Mouse (Mus musculus): ENCODE results near the gene Rxra.

Gene Rxra

DNA sequence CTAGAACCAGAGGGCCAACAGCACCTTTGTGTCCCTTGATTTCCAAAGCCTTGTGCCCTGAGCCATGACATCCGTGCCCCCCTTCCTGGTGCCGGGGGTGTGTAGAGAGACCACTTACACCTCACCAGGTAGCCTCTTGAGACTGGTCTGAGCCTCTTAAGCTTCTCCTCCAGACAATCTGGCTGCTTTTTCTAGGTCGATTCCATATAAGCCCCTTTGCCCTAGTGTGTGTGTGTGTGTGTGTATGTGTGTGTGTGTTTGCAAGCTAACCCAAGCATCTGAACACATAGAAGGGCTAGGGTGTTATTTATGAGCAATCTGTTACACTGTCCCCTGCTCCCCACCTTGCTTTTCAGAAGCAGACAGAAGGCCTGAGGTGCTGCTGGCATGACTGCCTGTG lies 62.2 kb downstream of the Rxra start:
- DNase-seq (ENCODE audit: low spot score in 2 of 2) = no peak

DNA sequence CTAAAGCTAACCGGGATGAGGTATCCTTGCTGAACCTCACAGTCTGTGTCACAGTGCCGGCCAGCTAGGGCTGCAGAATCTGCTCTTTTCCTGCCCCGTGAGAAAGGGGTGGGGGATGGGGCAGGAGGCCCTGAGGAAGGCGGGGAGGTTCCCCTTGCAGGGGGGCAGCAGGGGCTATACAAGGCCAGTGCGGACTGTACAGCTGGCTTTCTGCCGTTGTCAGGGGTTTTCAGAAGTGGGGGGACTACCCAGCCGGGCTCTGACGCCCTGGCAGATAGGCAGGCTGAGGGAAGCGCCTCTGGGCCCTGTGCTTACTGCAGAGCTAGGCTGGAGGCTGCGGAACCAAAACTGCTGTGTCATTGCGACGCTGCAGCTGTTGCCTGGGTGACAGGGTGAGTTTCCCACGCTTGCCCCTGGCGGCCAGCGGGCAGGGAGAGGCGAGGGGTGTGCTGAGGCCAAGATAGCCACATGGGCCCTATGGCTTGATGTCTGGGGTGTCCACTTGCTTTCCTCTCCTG lies 63.9 kb downstream of the Rxra start:
- DNase-seq (ENCODE audit: low spot score in 2 of 2) = peak; percentile 65 to 66

DNA sequence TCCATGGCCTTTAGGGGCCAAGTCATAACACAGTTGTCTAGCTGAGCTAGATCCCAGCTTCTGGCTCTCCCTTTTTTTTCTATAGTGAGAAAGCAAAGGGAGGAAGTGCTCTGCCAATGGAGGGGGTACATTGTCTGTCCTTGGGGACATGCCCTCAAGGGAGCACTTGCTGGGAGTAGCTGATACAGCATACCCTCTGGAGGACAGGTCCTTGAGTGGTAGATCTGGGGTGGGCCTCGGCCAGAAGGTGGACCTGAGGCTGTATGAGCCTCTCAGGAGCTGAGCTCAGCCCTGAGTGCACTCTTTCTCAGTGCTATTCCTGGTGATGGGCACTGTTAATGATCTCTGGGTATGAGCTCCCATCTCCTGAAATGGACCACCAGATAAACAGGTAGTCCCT lies 66.9 kb downstream of the Rxra start:
- no peak for DNase-seq (ENCODE audit: low spot score in 2 of 2)

DNA sequence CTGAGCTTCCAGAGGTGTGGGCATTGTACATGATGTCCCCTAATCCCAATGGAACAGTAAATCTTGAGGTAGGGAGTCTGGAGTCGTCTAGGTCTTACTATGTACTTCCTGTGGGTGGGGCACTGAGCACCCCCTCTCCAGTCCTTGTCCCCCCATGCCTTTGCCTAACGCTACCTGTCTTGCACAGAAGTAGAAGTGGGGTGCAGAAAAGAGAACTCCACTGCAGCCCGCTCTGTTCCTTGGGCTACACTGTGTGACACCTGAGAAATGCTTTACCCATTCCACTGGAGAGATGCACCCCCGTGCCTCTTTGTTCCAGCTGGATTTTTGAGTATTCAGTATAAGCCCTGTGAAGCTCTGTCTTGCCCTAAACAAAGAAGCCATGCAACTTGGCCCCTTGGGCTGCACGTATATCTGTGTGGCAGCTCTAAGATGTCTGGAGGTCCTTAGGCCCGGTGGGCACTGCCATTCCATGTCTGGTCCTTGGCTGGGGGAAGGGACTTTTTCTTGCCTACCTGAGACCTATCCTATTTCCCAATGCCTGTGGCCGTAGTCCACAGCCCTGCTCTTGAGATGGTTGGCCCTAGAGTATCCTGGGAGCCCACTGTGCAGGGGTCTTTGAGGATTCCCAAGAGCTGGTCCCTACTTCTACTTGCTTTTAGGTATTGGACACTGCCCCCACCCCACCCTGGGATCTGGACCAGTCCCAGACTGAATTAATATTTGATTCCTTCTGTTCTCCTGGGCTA lies 67.8 kb downstream of the Rxra start:
- no peak for DNase-seq (ENCODE audit: low spot score in 2 of 2)

DNA sequence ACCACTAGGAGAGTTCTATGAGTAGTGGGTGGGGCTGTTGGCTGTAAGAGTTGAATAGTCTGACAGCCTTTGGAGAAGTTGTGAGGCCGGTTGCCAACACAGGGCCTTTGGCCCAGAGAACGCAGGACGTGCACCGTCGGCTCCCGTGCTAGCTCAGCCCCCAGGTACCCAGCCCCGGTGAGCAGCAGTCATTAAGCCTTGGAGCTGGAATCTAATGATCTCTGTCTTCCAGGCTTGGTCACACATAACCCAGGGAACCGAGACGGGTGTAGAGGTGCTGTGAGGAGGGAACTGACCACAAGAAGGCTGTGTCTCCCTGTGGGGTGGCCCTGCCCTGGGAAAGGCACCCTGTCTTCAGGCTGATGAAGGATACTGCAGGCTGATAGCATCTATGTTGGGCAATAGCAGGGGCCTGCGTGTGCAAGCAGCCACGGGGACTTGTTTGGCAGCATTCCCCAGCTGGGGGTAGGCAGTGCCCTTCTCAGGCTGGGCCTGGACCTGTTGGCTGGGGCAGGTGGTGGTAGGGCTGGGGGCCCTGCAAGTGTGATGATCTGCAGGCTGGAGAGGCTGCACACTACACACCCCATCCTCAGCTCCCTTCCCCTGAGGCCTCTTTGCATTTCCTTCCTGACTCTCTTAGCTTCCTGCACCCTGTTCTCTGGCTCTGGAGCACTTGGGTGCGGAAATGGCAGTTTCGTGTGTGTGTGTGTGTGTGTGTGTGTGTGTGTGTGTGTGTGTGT lies 68.5 kb downstream of the Rxra start:
- DNase-seq (ENCODE audit: low spot score in 2 of 2) = no peak

DNA sequence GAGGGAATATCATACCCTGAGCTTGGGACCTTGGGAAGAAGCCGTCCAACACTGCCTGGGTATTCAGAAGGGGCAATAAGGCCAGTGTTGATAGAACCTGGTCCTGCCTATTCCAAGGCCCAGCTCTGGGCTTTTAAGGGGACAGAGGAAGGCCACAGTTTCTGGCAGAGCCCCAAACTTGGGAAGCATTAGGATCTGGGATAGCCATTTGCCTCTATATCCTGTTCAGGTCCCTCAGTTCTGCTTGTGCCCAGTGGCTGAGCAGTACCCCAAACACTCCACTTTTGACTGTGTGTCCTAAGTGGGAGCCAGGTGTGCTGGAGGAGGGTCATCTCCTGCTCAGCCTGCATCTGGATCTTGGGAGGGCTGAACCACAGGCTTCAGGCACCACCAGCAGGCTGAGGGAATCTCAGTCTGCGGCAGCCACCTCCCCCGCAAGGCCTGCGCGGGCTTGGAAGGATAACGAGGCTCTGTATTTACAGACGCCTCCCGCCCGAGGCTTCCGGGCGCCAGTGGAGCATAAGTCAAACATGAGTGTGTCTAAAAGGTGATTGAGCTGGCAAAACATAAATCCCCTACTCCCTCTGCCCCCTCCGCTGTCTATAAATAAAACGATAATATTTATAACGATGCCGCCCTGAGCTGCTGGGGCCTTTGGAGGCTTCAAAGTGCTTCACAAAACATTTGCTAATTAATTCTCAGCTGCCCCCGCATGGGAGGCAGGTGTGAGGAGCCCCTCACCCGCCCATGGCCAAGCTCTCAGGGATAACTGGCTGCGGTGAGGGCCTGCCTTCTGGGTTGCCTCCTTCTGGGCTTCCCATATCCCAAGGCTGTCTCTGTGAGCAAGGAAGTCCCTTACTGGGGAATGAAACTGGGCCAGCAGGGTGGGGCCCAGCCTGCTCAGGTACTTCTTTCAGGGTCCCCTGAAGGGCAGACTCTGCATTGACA lies 69.7 kb downstream of the Rxra start:
- DNase-seq (ENCODE audit: low spot score in 2 of 2) = peak in 1 of 2 experiments; percentile 45

DNA sequence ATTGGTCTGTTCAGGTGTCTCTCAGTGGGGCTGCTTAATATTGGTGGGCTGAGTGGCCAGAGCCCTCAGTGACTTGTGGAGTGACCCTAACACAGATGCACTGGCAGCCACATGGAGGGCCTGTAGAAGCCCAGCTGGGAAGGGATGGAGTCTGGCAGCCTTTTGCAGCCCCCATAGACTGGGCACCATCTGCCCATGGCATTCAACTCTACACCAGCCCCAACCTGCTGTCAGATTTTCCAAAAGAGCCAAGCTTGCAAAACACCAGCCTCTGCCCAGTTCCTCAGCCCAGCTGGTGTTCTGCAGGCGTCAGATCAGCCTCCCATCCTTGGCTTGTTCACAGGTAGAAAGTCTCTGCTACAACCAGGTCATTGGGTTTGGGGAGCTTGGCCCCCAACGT lies 70.6 kb downstream of the Rxra start:
- DNase-seq (ENCODE audit: low spot score in 2 of 2) = no peak

DNA sequence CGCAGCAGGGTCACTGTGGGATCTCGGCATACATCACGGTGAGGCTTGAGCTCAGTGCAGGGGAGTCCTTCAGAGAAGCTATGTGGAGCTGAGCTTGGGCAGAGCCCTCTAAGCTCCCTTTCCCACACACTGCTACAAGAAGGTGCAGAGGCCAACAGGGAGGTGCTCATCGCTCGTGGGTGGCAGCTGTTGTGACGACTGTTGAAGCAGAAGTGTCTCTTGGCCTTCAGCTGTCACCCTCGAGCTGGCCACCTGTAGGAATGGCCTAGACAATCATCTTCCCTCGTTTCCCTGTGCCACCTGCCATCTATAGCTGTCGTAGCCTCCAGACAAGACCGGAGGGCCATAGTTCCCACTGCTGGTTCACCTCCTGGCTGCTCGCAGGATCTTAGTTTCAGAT lies 72.7 kb downstream of the Rxra start:
- no peak for DNase-seq (ENCODE audit: low spot score in 2 of 2)

DNA sequence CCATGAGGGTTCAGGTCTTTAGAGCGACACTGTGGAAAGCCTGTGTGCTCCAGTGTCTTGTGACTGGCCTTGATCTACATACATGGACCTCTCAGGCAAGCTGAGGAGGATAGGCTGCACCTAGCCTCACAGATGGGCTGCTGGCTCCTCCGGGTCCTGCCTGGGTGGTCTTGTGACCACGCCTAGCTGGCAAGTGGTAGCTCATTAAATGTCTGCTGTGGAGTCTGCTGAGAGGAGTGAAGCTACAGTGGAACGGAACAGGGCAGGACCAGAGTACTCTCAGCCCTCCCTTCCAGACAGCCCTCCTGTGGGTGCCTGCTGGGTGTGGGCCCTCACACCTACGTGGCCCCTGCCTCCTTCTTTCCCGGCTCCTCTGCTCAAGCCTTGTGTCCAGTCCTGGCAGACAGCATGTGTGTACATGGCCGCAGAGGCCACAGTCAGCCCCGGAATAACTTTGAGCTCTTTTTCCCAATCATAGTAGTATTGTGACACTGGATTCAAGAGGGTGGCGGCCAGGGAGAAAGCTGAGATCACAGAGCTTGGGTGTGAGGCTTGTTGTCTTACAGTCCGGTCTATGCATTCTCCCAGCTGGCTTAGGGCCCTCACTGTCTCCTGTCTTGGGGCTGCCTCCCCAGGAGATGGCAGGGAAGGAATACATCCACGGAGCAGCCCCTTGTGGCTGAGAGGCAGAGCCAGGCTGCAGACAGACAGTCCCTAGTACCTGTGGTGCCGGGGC lies 74.3 kb downstream of the Rxra start:
- DNase-seq (ENCODE audit: low spot score in 2 of 2) = no peak

DNA sequence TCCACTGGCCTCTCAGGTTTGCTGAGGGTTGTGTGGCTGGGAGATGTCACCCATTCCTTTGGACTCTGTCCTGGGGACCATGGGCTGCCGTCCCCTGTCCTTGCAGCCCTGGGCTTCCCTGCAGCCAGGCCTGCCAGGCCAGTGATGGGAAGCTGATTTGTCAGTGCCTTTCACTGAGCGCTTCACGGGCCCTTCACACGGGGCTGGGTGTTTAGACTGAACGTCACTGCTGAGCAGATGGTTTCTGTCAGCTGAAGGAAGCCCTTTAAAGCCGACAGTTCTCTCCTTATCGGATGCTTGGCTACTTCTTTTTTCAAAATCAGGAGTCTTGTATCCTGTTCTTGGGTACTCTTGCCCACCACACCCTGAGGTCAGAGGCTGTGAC lies 74.9 kb downstream of the Rxra start:
- no peak for DNase-seq (ENCODE audit: low spot score in 2 of 2)

DNA sequence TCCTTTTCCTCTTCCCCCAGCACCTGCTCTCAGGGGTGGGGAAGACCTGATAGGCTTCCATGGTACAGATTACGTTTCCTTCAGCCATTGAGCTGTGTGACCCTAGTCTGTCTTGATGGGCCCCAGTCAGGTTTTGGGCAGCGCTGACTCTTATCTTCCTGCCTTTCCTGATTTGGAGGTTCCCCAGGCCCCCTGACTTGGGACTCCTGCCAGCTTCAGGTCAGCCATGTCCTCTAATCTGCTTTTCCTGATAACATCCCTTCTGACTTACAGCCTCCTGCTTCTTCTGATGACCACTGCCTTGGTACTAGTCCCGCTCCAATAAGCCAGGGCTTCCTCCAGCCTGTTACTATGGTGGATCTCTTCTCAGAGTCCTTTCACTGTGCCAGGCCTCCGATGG lies 75.6 kb downstream of the Rxra start:
- DNase-seq (ENCODE audit: low spot score in 2 of 2) = no peak

DNA sequence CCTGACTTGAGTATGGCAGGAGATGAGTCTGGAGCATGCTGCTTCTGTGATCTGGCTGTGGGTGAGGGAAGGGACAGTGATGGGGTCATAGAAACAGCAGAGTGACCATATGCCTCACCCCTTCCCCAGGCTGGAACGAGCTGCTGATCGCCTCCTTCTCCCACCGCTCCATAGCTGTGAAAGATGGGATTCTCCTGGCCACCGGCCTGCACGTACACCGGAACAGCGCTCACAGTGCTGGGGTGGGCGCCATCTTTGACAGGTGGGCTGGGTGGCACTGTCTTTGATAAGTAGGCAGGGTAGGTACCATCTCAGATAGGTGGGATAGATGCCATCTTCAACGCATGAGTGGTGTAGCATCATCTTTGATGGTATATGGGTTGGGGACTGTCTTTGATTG lies 77.9 kb downstream of the Rxra start:
- no peak for DNase-seq (ENCODE audit: low spot score in 2 of 2)

DNA sequence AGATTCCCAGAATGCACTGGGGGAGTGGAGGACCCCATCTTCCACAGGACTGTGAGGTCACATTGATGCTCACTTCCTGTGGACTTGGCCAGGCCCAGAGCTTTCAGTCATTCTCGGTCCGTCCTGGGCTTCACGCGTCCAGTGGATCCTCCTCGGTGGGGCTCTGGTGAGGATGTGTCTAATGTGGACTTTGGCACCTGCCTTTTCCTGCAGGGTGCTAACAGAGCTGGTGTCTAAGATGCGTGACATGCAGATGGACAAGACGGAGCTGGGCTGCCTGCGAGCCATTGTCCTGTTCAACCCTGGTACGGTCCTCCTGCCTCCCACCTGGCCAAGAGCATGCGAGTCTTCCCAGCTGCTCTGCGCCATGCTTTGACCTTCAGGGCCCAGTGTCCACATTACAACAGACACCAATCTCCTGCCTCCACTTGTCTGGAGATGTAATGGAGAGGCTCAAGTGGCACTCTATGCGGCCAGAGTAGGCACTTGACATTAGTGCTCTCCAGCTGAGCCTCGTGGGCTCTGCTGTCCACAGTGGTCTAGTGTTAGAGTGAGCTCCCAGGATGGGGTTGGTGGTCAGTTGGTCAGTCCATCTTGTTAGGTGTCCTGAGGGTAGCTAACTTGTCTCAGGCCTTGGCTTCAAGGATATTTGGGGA lies 79.9 kb downstream of the Rxra start:
- DNase-seq (ENCODE audit: low spot score in 2 of 2) = no peak

DNA sequence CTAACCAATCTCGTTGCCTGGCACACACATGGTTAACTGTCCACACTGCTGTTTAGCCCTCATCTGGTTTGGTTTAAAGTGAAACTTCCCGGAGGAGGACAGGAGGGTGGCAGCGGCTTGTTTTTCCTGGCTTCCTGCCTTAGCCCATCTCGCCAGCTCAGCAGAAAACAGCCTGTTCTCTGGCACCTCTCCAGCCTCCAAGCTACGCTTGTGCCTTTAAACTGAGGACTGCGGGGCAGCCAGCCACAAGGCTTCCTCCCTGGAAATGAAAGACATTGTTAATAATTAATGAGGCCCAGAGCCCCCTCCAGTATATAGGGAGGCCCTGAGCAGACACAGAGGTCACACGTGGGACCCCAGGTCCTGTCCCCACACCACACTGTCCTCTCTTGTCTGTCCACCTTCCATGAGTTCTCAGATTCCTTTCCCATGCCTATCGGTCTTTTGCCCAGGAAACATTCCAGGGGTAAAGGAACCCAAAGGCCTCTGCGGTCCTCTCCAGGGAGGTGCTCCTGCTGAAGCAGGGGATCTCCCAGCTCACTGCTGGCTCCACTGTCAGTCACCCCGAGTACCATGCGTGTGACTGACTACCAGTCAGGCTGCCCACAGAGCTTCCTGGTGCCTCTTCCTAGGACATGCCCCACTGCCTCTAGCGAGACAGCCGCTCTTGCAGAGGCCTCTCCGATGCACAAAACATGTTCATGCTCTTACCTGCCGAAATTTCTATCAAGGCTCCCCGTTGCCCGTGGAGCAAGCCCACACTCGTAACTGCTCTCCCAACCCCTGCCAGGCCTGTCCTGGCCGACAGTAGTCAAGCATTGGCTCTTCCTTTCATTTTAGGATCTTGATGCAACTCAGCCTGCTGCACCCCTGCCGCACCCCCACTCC lies 82.4 kb downstream of the Rxra start:
- DNase-seq (ENCODE audit: low spot score in 2 of 2) = peak; percentile 81

DNA sequence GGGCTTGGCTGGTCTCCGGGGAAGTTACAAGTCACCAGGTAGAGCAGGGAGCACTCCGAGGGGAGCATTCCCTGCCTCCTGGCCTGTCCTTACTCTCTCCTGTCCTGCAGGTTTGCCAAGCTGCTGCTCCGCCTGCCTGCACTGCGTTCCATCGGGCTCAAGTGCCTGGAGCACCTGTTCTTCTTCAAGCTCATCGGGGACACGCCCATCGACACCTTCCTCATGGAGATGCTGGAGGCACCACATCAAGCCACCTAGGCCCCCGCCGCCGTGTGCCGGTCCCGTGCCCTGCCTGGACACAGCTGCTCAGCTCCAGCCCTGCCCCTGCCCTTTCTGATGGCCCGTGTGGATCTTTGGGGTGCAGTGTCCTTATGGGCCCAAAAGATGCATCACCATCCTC lies 83.2 kb downstream of the Rxra start:
- no peak for DNase-seq (ENCODE audit: low spot score in 2 of 2)

DNA sequence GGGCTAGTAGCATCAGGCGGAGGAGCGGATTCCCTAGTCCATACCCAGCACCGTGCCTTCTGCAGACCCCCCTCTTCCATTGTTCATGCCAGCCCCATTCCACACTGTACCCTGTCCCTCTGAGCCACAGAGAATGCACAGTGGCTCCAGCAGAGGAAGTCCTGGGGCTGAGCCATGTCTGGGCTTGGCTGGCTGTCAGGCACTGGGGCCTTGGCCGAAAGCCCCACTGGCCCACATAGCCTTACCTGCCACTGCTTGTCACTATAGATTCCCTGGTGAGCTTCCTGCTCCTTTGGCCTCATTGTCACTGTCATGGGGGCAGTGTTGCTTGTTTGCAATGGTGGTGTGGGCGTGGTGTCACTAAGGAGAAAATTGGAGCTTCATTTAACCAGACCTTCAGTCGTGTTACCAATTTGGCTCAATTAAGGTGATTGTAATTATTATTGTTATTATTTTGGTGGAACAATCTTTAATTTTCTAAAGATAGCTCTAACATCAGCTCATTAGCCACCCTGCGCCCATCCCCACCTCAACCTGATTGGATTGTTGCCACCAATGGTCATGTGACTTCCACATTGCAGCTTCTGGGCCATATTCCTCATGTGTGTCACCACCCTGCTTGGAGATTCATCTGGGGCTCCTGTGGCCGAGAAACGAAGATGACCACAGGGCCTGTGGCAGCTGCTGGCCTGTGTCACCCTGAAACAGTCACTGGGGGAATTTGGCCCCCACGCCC lies 85.2 kb downstream of the Rxra start:
- DNase-seq (ENCODE audit: low spot score in 2 of 2) = no peak

DNA sequence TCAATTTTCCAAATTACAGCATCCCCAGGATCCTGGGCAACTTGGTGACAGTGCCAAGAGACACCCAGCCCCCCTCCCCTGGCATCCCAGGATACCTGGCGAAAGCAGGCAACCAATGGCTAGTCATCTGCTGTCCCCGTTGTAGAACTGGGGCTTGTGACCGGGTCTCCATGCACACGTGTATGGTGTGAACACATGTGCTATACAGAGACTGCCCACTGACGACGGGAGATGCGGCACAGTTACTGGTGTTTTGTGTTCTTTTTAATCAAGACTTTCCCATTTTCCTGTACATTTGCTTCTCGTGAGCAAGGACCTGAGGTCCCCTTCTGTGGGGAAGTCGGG lies 85.7 kb downstream of the Rxra start:
- DNase-seq (ENCODE audit: low spot score in 2 of 2) = no peak

DNA sequence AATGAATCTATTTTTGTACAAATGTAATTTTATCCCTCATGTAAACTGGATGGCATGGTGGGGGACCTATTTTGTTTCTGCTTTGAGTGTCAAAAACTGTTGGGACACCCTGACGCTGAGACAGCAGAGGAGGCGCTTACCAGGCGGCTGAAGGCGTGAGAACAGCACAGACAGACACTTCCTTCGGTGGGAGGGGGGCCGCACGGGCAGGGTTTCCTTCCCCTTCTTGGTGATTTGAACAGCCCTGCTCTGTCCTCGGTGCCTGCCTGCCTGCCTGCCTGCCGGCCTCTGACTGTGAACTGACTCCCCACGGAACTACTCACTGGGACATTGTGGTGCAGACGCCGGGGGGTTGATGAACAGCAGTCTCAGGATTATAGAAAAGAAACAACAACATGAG lies 86.3 kb downstream of the Rxra start:
- no peak for DNase-seq (ENCODE audit: low spot score in 2 of 2)
